Comparison of ENCODE assay signal across 14 mouse cellular contexts in genomic region chr8:127284462-127285216, GRCm38 (mm10).
DNase-seq lines count a peak whose midpoint lies in the region; ATAC-seq and TF ChIP-seq lines count a peak whose summit lies in the region.
"Had no signal": no experiment of that assay in that cellular context is flagged by ENCODE, and none has a peak within 500 bp of the region (broad histone marks: within the 10 kb centered on the region; RNA-seq: fewer than 3 reads in every experiment).

No protein-coding gene starts in this region.

- no peak for TF ChIP-seq POLR2A in kidney, adult 2 months (IDR thresholded peaks at IDR 0.05; ENCODE audit: low read depth, low read length)

- no peak for ATAC-seq in CD4-positive, CD25-positive, alpha-beta regulatory T cell, adult 4 months
- no peak for ATAC-seq in midbrain, embryonic 14.5 days (ENCODE audit: low FRiP score, low TSS enrichment)
- peak; percentile 73 for ATAC-seq in megakaryocyte-erythroid progenitor cell, adult 5-6 weeks (replicated peaks; ENCODE audit: low FRiP score, low TSS enrichment, poor library complexity, severe bottlenecking)
- ATAC-seq: forebrain, embryonic 13.5 days had no signal

- no peak overlapping the region for H3K9ac ChIP-seq in midbrain, embryonic 14.5 days (replicated peaks; ENCODE audit: low read length)
- H3K9ac ChIP-seq: forebrain, embryonic 13.5 days; limb, embryonic 13.5 days had no signal

- H3K27ac ChIP-seq in kidney, adult 2 months (ENCODE audit: insufficient read depth, low read depth, low read length): no peak overlapping the region
- no peak overlapping the region for H3K27ac ChIP-seq in midbrain, embryonic 14.5 days (replicated peaks; ENCODE audit: low read depth, low read length)
- no peak overlapping the region for H3K27ac ChIP-seq in midbrain, embryonic 10.5 days (replicated peaks)
- H3K27ac ChIP-seq: forebrain, embryonic 13.5 days; limb, embryonic 13.5 days had no signal

- DNase-seq in CD4-positive, CD25-positive, alpha-beta regulatory T cell, adult 2 months (ENCODE audit: low read depth, low spot score): peak; percentile 11
- DNase-seq in kidney, adult 2 months: peak; percentile 39
- no peak for DNase-seq in kidney, adult 11 months
- peak; percentile 51 for DNase-seq in midbrain, embryonic 14.5 days
- no peak for DNase-seq in midbrain, embryonic 10.5 days (ENCODE audit: low spot score)
- no peak for DNase-seq in spleen, adult 12 weeks (ENCODE audit: low spot score)
- DNase-seq: adrenal gland, postnatal 10 days; cerebellum, adult 2 months; heart, postnatal 4 days had no signal

- no peaks in the 10 kb centered on the region for H3K36me3 ChIP-seq in kidney, adult 2 months (ENCODE audit: control insufficient read depth, insufficient read depth, low read length)
- H3K36me3 ChIP-seq in midbrain, embryonic 14.5 days (ENCODE audit: control insufficient read depth, insufficient read depth, low read length): no peaks in the 10 kb centered on the region
- peaks cover 5% of the 10 kb centered on the region; the same call in 1 of the 2 replicates for H3K36me3 ChIP-seq in midbrain, embryonic 10.5 days

- WGBS in kidney, adult 2 months: 72% methylated on average over 9 of the region's 9 CpGs
- WGBS in midbrain, embryonic 14.5 days: 77% methylated on average over 9 of the region's 9 CpGs
- WGBS in midbrain, embryonic 10.5 days: 91% methylated on average over 9 of the region's 9 CpGs

- TF ChIP-seq CTCF in kidney, adult 2 months (conservative IDR thresholded peaks at IDR 0.05; ENCODE audit: insufficient read depth, insufficient read length, low read depth, low read length): no peak; the same call in 1 of the 2 replicates

- no peak overlapping the region for H3K4me2 ChIP-seq in midbrain, embryonic 14.5 days (ENCODE audit: low read length)
- H3K4me2 ChIP-seq: forebrain, embryonic 13.5 days; limb, embryonic 13.5 days had no signal

- H3K4me3 ChIP-seq in kidney, adult 2 months (ENCODE audit: insufficient read depth, low read depth, low read length): no peak overlapping the region
- no peak overlapping the region for H3K4me3 ChIP-seq in midbrain, embryonic 14.5 days (replicated peaks; ENCODE audit: low read depth, low read length)
- no peak overlapping the region for H3K4me3 ChIP-seq in midbrain, embryonic 10.5 days
- H3K4me3 ChIP-seq: forebrain, embryonic 13.5 days; limb, embryonic 13.5 days; megakaryocyte, embryonic 14.5 days had no signal

- no peaks in the 10 kb centered on the region for H3K9me3 ChIP-seq in midbrain, embryonic 14.5 days (ENCODE audit: control insufficient read depth, low read length)
- H3K9me3 ChIP-seq in midbrain, embryonic 10.5 days (replicated peaks): no peaks in the 10 kb centered on the region
- H3K9me3 ChIP-seq: forebrain, embryonic 13.5 days had no signal

- H3K4me1 ChIP-seq in kidney, adult 2 months (ENCODE audit: control insufficient read depth, insufficient read depth, low read length): peaks cover 5% of the 10 kb centered on the region; the same call in 1 of the 2 replicates
- H3K4me1 ChIP-seq in midbrain, embryonic 14.5 days (ENCODE audit: control insufficient read depth, insufficient read depth, low read length): peaks cover 9% of the 10 kb centered on the region; the same call in 1 of the 2 replicates
- peaks cover 5% of the 10 kb centered on the region; the same call in 1 of the 2 replicates for H3K4me1 ChIP-seq in midbrain, embryonic 10.5 days
- H3K4me1 ChIP-seq: limb, embryonic 13.5 days; megakaryocyte, embryonic 14.5 days had no signal

- H3K27me3 ChIP-seq in kidney, adult 2 months (replicated peaks; ENCODE audit: control insufficient read depth, insufficient read depth, low read length): no peaks in the 10 kb centered on the region
- no peaks in the 10 kb centered on the region for H3K27me3 ChIP-seq in midbrain, embryonic 14.5 days (ENCODE audit: control insufficient read depth, insufficient read depth, low read length)
- H3K27me3 ChIP-seq in midbrain, embryonic 10.5 days (ENCODE audit: low read depth, poor library complexity, severe bottlenecking): no peaks in the 10 kb centered on the region
- H3K27me3 ChIP-seq: forebrain, embryonic 13.5 days; limb, embryonic 13.5 days; megakaryocyte, embryonic 14.5 days had no signal

Comparison
In these comparisons a context has a peak if more than half of its experiments do, and no peak if none do; other contexts are left out.
1. DNase-seq: peak in CD4-positive, CD25-positive, alpha-beta regulatory T cell, adult 2 months (single experiment), kidney, adult 2 months (single experiment) and midbrain, embryonic 14.5 days (single experiment); none in kidney, adult 11 months (single experiment), midbrain, embryonic 10.5 days (single experiment) and spleen, adult 12 weeks (single experiment).